Mouse (Mus musculus): Measurements from ENCODE around the gene Rrp36. TPM values are rescaled to one million over a fixed set of nuclear protein-coding genes. Genes with fewer than 3 reads are reported as not detected.

The Rrp36 gene
- polyA plus RNA-seq, 1 experiment from 2014 or later: 54.8 TPM

DNA sequence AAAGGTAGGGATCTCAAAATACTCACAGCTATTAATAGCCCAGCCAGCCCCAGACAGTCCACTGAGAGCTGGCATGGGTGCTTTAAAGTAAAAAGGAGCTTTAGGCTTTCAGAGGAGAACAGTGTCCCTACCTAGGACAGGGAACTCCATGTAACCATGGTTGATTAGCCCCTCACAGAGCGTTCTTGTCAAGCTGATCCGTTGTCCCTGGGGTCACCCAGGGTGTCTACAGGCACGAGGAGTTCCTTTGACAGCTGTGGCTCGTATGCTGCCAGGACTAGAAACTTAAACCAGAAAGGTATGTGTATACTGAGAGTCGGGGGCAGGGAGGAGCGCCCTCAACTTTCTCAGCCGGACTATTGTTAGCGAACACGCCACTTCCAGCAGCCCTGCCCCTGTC is 4.8 kb upstream of the Rrp36 start:
- no peak for ATAC-seq
- Histone ChIP-seq H3K4me3 (ENCODE audit: low read length) (no peak overlapping the region), H3K27ac (ENCODE audit: low read depth, low read length) (no peak overlapping the region), H3K4me2 (ENCODE audit: low read length) (peak overlapping the region; percentile 67), H3K27me3 (replicated peaks; ENCODE audit: control insufficient read depth, insufficient read depth, low read length) (no peaks in the 10 kb centered on the region), H3K36me3 (ENCODE audit: control insufficient read depth, insufficient read depth, low read length) (peaks cover 41% of the 10 kb centered on the region), H3K9me3 (ENCODE audit: control insufficient read depth, low read length) (no peaks in the 10 kb centered on the region), H3K9ac (ENCODE audit: low read depth, low read length) (no peak overlapping the region), H3K4me1 (ENCODE audit: control insufficient read depth, insufficient read depth, low read depth, low read length) (peaks cover 27% of the 10 kb centered on the region)
- WGBS: 70% methylated on average over 9 of the region's 9 CpGs

DNA sequence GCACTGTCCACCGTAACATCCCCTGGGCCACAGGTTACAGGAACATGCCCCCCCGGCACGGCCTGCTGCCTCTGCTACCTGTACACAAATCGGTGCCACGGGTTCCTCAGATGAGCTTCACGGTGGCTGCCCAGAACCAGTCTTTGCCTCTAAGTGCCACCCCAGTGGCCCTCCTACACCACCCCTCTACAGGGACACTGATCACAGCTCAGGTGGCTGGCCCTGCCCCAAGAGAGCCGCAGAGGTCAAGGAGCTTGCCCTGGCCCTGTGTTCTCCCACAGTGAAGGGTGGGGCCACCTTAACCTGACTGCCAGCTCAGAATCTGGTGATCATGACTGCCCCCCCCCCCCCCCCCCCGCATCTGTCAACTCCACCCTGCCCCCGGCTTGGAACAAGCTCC is 4.3 kb upstream of the Rrp36 start, which contains the start of gene Mea1:
Mea1 (plus strand) TSS at position 378 of the 400 bp plus-strand sequence.
- peak within 1 kb of the TSS; percentile 89 for H3K4me3 ChIP-seq (ENCODE audit: low read length)

DNA sequence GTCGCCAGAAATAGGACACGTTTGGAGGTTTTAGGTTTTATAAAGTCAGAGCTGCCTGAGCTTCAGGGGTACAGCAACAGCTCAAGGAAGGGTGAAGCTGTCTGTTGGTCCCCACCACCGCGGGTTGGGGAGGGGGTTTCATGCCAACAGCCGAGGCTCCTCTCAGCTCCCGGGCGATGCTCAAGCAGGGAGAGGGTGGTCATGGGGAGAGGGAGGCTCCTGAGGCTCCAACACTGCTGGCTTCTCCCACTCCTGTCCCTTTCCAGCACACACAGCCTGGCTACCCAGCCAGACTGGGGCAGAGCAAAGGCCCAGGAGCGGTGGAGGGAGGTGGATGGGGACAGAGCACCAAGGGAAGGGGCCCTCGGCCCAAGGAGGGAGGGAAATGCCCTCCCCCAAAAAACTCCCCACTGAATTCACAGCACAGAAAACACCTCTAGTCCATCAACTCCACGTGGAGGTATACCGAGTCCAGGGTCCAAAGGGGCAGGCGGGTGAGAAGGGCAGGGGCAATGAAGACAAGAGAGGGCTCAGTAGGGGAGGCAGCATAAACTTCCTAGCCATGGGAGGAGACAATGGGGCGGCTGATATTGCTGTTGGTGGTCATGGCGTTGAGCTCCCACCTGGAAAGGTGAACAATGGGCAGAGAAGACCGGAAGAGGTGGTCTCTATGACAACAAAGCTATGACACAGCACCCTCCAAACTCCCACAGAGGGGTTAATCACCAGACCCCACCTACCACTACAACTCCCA is 555 bp upstream of the Rrp36 start:
- no peaks in the 10 kb centered on the region for H3K27me3 ChIP-seq (replicated peaks; ENCODE audit: control insufficient read depth, insufficient read depth, low read length)
- peak overlapping the region; percentile 85 for H3K4me3 ChIP-seq (ENCODE audit: low read length)
- peak; percentile 49 for ATAC-seq
- peaks cover 37% of the 10 kb centered on the region for H3K36me3 ChIP-seq (ENCODE audit: control insufficient read depth, insufficient read depth, low read length)
- 17% methylated on average over 15 of the region's 15 CpGs for WGBS
- H3K9ac ChIP-seq (ENCODE audit: low read depth, low read length): peak overlapping the region; percentile 75
- H3K4me1 ChIP-seq (ENCODE audit: control insufficient read depth, insufficient read depth, low read depth, low read length): peaks cover 23% of the 10 kb centered on the region
- peak overlapping the region; percentile 77 for H3K27ac ChIP-seq (ENCODE audit: low read depth, low read length)
- no peaks in the 10 kb centered on the region for H3K9me3 ChIP-seq (ENCODE audit: control insufficient read depth, low read length)
- peak overlapping the region; percentile 86 for H3K4me2 ChIP-seq (ENCODE audit: low read length)

More for the DNA sequence above, 4.3 kb upstream of the Rrp36 start, which contains the start of gene Mea1:
- no peak within 1 kb of the TSS for H3K27ac ChIP-seq (ENCODE audit: low read depth, low read length)
- WGBS: 95% methylated on average over 7 of the region's 9 CpGs
- H3K4me2 ChIP-seq (ENCODE audit: low read length): peak within 1 kb of the TSS; percentile 67
- ATAC-seq: no peak
- H3K27me3 ChIP-seq (replicated peaks; ENCODE audit: control insufficient read depth, insufficient read depth, low read length): no peaks in the 10 kb centered on the region
- no peaks in the 10 kb centered on the region for H3K9me3 ChIP-seq (ENCODE audit: control insufficient read depth, low read length)
- peaks cover 36% of the 10 kb centered on the region for H3K36me3 ChIP-seq (ENCODE audit: control insufficient read depth, insufficient read depth, low read length)
- H3K4me1 ChIP-seq (ENCODE audit: control insufficient read depth, insufficient read depth, low read depth, low read length): peaks cover 30% of the 10 kb centered on the region
- H3K9ac ChIP-seq (ENCODE audit: low read depth, low read length): peak within 1 kb of the TSS; percentile 85

DNA sequence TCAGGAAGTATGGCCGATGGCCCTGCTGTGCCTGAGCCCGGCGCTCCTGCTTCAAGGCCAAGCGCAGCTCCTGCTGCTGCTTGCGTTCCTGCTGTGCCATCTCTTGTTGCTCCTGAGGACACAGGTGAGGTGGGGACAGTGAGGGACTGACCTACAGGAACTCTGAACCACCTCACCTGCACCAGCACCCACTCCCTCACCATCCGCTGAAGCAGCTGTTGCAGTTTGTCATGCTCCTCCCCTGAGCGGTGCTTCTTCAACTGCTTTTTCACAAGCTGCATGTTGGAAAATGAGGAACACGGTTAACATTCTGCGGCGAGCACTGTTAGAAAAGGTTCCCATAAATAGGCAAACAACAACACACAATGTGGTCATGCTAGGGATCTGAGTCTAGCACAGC is 4.2 kb downstream of the Rrp36 start:
- no peak for ATAC-seq
- Histone ChIP-seq H3K4me3 (ENCODE audit: low read length) (no peak overlapping the region), H3K9ac (ENCODE audit: low read depth, low read length) (no peak overlapping the region), H3K4me2 (ENCODE audit: low read length) (no peak overlapping the region), H3K9me3 (ENCODE audit: control insufficient read depth, low read length) (no peaks in the 10 kb centered on the region), H3K4me1 (ENCODE audit: control insufficient read depth, insufficient read depth, low read depth, low read length) (peaks cover 10% of the 10 kb centered on the region), H3K36me3 (ENCODE audit: control insufficient read depth, insufficient read depth, low read length) (peaks cover 29% of the 10 kb centered on the region), H3K27me3 (replicated peaks; ENCODE audit: control insufficient read depth, insufficient read depth, low read length) (no peaks in the 10 kb centered on the region), H3K27ac (ENCODE audit: low read depth, low read length) (no peak overlapping the region)
- 92% methylated on average over 10 of the region's 10 CpGs for WGBS

DNA sequence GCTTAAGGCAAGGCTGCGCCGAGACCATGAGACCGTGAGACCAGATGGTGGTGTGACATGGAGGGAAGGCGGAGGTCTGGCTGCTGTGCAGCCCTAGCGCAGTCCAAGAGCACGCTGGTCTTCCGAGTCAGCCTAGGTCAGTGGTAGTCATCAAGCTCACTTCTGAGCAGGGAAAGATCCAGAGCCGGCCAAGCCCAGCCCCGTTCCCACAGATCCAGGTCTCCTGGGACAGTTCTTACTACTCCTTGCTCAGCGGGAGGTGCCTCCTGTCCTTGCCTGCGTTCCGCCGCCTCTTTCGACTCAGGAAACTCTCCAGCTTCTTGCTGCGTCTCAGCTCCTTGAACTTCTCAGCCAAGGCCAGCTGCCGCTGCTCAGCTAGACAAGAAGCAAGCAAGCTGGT is 6.4 kb downstream of the Rrp36 start:
- H3K9ac ChIP-seq (ENCODE audit: low read depth, low read length): no peak overlapping the region
- H3K36me3 ChIP-seq (ENCODE audit: control insufficient read depth, insufficient read depth, low read length): peaks cover 48% of the 10 kb centered on the region
- no peaks in the 10 kb centered on the region for H3K9me3 ChIP-seq (ENCODE audit: control insufficient read depth, low read length)
- no peak overlapping the region for H3K4me2 ChIP-seq (ENCODE audit: low read length)
- no peaks in the 10 kb centered on the region for H3K27me3 ChIP-seq (replicated peaks; ENCODE audit: control insufficient read depth, insufficient read depth, low read length)
- no peak overlapping the region for H3K4me3 ChIP-seq (ENCODE audit: low read length)
- WGBS: 86% methylated on average over 16 of the region's 16 CpGs
- no peaks in the 10 kb centered on the region for H3K4me1 ChIP-seq (ENCODE audit: control insufficient read depth, insufficient read depth, low read depth, low read length)
- H3K27ac ChIP-seq (ENCODE audit: low read depth, low read length): no peak overlapping the region
- ATAC-seq: no peak

DNA sequence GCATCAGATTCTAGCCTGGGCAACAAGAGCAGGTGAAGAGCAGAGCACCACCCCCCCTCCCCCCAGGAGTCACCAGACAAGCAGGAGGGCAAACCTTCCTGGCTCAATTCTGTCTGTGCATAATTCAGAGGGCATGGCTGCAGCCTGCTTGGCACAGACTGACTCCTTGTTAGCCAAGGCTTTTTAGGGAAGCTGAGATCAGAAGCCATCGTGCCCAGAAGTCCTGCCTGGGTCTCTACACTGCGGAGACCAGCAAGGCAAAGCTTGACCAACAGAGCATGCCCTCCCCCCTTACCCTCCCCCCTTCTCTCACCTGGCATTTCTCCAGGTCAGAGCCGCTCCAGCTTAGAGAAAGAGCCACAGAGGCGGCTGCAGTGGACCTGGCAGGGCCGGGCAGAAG is 11.4 kb downstream of the Rrp36 start:
- Histone ChIP-seq H3K27me3 (replicated peaks; ENCODE audit: control insufficient read depth, insufficient read depth, low read length) (no peaks in the 10 kb centered on the region), H3K4me1 (ENCODE audit: control insufficient read depth, insufficient read depth, low read depth, low read length) (no peaks in the 10 kb centered on the region), H3K36me3 (ENCODE audit: control insufficient read depth, insufficient read depth, low read length) (peaks cover 60% of the 10 kb centered on the region), H3K4me3 (ENCODE audit: low read length) (no peak overlapping the region), H3K9me3 (ENCODE audit: control insufficient read depth, low read length) (no peaks in the 10 kb centered on the region), H3K27ac (ENCODE audit: low read depth, low read length) (no peak overlapping the region), H3K9ac (ENCODE audit: low read depth, low read length) (no peak overlapping the region), H3K4me2 (ENCODE audit: low read length) (no peak overlapping the region)
- ATAC-seq: peak; percentile 41; the same call in 1 of the 2 replicates
- 76% methylated on average over 5 of the region's 5 CpGs for WGBS

DNA sequence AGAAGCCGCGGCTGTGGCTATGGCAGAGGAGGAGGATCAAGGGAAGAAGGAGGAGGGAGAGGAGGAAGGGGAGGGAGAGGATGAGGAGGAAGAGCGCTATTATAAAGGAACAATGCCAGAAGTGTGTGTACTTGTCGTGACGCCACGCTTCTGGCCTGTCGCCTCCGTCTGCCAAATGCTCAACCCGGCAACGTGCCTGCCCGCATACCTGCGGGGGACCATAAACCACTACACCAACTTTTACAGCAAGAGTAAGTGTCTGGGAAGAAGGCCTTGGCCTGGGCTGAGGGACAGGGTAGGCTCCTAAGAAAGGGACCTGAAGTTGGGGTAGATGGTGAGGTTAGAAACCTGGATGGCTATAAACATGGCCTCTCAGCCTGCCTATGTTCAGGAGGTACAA is 12.2 kb downstream of the Rrp36 start:
- Histone ChIP-seq H3K9ac (ENCODE audit: low read depth, low read length) (no peak overlapping the region), H3K9me3 (ENCODE audit: control insufficient read depth, low read length) (no peaks in the 10 kb centered on the region), H3K4me2 (ENCODE audit: low read length) (no peak overlapping the region), H3K27me3 (replicated peaks; ENCODE audit: control insufficient read depth, insufficient read depth, low read length) (no peaks in the 10 kb centered on the region), H3K27ac (ENCODE audit: low read depth, low read length) (no peak overlapping the region), H3K4me3 (ENCODE audit: low read length) (no peak overlapping the region), H3K4me1 (ENCODE audit: control insufficient read depth, insufficient read depth, low read depth, low read length) (no peaks in the 10 kb centered on the region), H3K36me3 (ENCODE audit: control insufficient read depth, insufficient read depth, low read length) (peaks cover 61% of the 10 kb centered on the region)
- WGBS: 90% methylated on average over 12 of the region's 12 CpGs
- no peak for ATAC-seq

DNA sequence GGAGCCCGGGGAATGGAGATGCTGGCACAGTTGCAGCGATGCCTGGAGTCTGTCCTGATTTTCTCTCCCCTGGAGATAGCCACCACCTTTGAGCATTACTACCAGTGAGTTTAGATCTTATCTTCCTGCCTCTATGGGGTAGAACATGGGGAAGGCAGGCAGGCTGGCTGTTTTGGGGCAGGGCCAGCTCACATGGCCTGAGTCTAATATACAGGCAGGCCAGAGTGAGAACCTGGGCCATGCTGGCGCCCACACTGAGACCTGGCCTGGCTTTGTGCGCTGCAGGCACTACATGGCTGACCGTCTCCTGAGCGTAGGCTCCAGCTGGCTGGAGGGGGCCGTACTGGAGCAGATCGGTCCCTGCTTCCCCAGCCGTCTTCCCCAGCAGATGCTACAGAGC is 12.8 kb downstream of the Rrp36 start:
- Histone ChIP-seq H3K36me3 (ENCODE audit: control insufficient read depth, insufficient read depth, low read length) (peaks cover 60% of the 10 kb centered on the region), H3K27ac (ENCODE audit: low read depth, low read length) (no peak overlapping the region), H3K4me2 (ENCODE audit: low read length) (no peak overlapping the region), H3K27me3 (replicated peaks; ENCODE audit: control insufficient read depth, insufficient read depth, low read length) (no peaks in the 10 kb centered on the region), H3K9ac (ENCODE audit: low read depth, low read length) (no peak overlapping the region), H3K4me3 (ENCODE audit: low read length) (no peak overlapping the region), H3K9me3 (ENCODE audit: control insufficient read depth, low read length) (no peaks in the 10 kb centered on the region), H3K4me1 (ENCODE audit: control insufficient read depth, insufficient read depth, low read depth, low read length) (no peaks in the 10 kb centered on the region)
- ATAC-seq: no peak
- WGBS: 95% methylated on average over 9 of the region's 9 CpGs

DNA sequence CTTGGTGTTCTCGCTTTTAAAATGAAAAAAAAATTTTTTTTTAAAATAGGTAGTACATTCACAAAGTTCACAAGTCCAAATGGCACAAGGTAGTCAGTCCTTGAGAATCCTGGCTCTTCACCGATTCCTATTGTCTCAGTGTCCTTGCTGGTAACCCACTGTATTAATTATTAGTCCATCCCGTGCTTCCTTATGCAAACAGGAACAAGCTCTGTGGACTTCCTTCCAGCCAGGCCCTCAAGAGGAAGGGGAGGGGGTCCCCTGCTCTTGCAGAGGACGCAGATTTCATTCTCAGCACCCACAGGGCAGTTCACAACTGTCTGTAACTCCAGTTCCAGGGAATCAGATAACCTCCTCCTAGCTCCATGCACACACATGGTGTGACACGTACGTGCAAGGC is 18.1 kb downstream of the Rrp36 start:
- Histone ChIP-seq H3K9ac (ENCODE audit: low read depth, low read length) (no peak overlapping the region), H3K36me3 (ENCODE audit: control insufficient read depth, insufficient read depth, low read length) (peaks cover 34% of the 10 kb centered on the region), H3K4me2 (ENCODE audit: low read length) (no peak overlapping the region), H3K4me1 (ENCODE audit: control insufficient read depth, insufficient read depth, low read depth, low read length) (peaks cover 14% of the 10 kb centered on the region), H3K27me3 (replicated peaks; ENCODE audit: control insufficient read depth, insufficient read depth, low read length) (no peaks in the 10 kb centered on the region), H3K27ac (ENCODE audit: low read depth, low read length) (no peak overlapping the region), H3K9me3 (ENCODE audit: control insufficient read depth, low read length) (no peaks in the 10 kb centered on the region), H3K4me3 (ENCODE audit: low read length) (no peak overlapping the region)
- no peak for ATAC-seq
- 88% methylated on average over 6 of the region's 6 CpGs for WGBS
